Mouse (Mus musculus) macrophage (primary cell): Measurements from ENCODE around the gene Etnk1. TPM values are rescaled to one million over a fixed set of nuclear protein-coding genes. Genes with fewer than 3 reads are reported as not detected.

Experiments used
- H3K27ac ChIP-seq: fragments of 350-480 bp; formaldehyde crosslinking; 2 replicates; pipeline ENCODE4 v1.9.0; 2021
- H3K36me3 ChIP-seq: fragments of 350-480 bp; formaldehyde crosslinking; 2 replicates; pipeline ENCODE4 v1.9.0; 2021; ENCODE audit errors: inconsistent target
- H3K4me3 ChIP-seq: fragments of 350-480 bp; formaldehyde crosslinking; 2 replicates; pipeline ENCODE4 v1.9.0; 2021; ENCODE audit errors: inconsistent target
- H3K79me2 ChIP-seq: fragments of 350-480 bp; formaldehyde crosslinking; 2 replicates; pipeline ENCODE4 v1.9.0; 2021; ENCODE audit errors: inconsistent target
- WGBS: methylation state at CpG from one replicate; pipeline ENCODE4 v1.1.7; 2026; ENCODE audit warnings: inconsistent platforms; ENCODE audit not compliant: missing documents; 5-methylcytosine and 5-hydroxymethylcytosine counted together
- polyA plus RNA-seq: library from polyadenylated mRNA; stranded (reverse); fragments of 250-400 nt; gene quantifications from 3 replicates; pipeline ENCODE4 v1.2.4, GENCODE M21; 2018; ENCODE audit warnings: inconsistent platforms

Etnk1 gene
- polyA plus RNA-seq, 1 experiment from 2014 or later = 35.2 TPM

- Histone ChIP-seq H3K36me3 (no peaks in the 10 kb centered on the region), H3K4me3 (no peak overlapping the region), H3K27ac (no peak overlapping the region), H3K79me2 (no peaks in the 10 kb centered on the region)
- 96% methylated on average over 8 of the region's 8 CpGs for WGBS
Observed at GRCm38 (mm10) chr6:143157401-143157800, 9.6 kb upstream of the Etnk1 start.

GRCm38 (mm10) chr6:143160572-143161231 is 6.3 kb upstream of the Etnk1 start:
- H3K79me2 ChIP-seq = no peaks in the 10 kb centered on the region
- H3K4me3 ChIP-seq = no peak overlapping the region
- WGBS = 95% methylated on average over 5 of the region's 6 CpGs
- no peaks in the 10 kb centered on the region for H3K36me3 ChIP-seq
- no peak overlapping the region for H3K27ac ChIP-seq

DNA sequence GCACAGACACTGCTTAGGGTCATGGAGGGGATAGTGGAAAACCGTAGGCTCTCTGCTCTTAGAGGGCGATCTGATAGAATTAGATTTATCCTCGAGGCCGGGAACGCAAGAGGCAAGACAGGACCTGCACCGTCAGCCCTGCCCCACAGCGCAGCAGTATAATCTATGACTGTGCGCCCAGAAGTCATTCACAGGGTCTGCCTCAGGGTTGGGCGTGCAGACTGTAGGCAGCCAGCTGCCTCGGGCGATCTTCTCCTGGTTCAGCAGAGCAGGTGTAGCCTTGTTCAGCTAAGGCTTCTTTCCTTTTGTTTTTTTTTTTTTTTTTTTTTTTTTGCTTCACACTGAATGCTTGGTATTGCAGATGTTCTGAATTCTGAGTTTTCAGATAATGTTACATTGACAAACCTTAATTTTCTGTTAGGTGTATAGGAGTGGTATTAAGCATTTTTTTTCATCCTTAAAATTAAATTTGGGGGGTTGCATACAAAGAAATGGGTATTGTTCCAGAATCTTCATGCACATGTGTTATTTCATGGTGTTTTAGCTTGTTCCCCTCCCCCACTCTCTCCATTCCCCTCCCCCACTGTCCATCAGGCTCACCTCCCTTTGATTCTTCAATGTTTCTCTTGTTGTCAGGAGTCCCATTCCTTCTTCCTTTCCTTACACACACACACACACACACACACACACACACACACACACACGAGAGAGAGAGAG is 4.7 kb upstream of the Etnk1 start:
- 88% methylated on average over 11 of the region's 12 CpGs for WGBS
- no peak overlapping the region for H3K27ac ChIP-seq
- no peaks in the 10 kb centered on the region for H3K79me2 ChIP-seq
- H3K36me3 ChIP-seq = no peaks in the 10 kb centered on the region
- no peak overlapping the region for H3K4me3 ChIP-seq

DNA sequence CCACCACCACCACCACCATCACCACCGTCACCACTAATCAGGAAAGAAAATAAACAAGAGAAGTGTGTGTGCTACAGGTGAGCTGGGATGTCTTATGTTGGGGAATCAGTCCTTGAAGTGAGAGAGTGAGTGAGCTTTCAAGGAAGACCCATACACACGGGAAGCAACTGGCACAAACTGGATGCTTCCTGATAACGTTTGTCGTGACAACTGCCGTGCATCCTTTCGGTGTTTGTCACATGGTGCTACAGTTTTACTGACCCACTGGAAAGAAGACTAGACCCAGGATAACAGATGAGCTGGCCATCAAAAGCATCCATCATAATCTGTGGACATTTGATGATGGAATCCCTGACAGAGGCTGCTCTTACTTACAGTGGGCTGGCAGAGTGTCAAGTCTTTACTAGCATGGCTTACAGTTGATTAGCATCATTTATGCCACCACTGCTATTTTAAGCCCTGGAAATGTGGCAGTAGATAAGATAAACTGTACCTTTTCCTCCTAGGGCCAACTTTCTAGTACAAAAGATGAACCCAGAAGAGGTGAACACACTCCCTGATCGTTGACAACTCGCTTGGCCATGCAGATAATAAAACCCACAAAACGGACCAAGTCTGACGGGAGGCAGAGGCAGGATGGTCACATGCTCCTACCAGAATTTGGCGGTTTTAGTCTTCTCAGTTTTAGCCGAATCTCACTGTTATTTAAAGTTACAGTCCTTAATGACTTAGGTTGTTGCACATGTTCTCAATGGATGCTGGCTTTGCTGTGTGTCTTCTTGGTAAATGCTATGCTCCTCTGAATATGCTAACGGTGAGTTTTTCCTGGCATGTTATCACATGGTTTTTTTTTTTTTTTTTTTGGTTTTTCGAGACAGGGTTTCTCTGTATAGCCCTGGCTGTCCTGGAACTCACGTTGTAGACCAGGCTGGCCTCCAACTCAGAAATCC is 2.8 kb upstream of the Etnk1 start:
- Histone ChIP-seq H3K36me3 (no peaks in the 10 kb centered on the region; the same call in 1 of the 2 replicates), H3K4me3 (no peak overlapping the region), H3K27ac (no peak overlapping the region), H3K79me2 (peaks cover 18% of the 10 kb centered on the region)
- WGBS = 60% methylated on average over 12 of the region's 15 CpGs

DNA sequence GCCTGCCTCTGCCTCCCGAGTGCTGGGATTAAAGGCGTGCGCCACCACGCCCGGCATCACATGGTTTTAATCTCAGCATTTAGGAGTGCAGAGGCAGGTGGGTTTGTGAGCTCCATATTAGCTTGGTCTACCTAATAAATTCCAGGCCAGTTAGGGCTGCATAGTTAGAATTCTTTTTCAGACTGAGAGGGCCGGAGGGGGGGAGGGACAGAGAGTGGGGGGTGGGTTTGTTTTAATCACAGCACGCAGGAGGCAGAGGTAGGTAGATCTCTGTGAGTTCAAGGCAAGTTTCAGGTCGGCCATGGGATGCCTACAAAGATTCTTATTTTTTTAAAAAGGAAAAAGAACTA is 2.1 kb upstream of the Etnk1 start:
- no peaks in the 10 kb centered on the region; the same call in 1 of the 2 replicates for H3K36me3 ChIP-seq

GRCm38 (mm10) chr6:143165404-143166257 is 1.4 kb upstream of the Etnk1 start:
- Histone ChIP-seq H3K27ac (0 out of 2 replicates have a peak overlapping the region, but pooled peaks have one; percentile 60), H3K79me2 (peaks cover 32% of the 10 kb centered on the region), H3K36me3 (peaks cover under 1% of the 10 kb centered on the region; the same call in 1 of the 2 replicates), H3K4me3 (peak overlapping the region; percentile 40)
- WGBS = 54% methylated on average over 13 of the region's 15 CpGs

More for the DNA sequence above, 2.1 kb upstream of the Etnk1 start:
- H3K79me2 ChIP-seq = peaks cover 24% of the 10 kb centered on the region
- no peak overlapping the region for H3K4me3 ChIP-seq
- no peak overlapping the region for H3K27ac ChIP-seq
- 97% methylated on average over 8 of the region's 8 CpGs for WGBS

DNA sequence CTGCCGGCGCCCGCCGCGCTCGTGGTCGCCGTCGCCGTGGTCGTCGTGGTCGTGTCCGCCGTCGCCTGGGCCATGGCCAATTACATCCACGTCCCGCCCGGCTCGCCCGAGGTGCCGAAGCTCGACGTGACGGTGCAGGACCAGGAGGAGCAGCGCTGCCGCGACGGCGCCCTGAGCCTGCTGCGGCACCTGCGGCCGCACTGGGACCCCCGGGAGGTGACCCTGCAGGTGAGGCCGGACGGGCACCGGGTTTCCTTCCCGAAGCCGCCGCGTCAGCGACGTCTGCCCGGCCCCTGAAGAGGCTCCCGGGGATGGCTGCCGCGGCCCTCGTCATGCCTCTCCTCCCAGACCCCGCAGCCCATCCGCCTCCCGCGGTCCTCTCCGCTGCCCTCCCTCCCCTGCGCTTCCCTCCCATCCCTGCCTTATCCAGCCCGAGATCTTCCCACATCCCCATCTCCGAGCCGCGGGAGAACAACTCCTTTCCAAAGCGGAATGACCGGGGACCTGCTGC is 443 bp downstream of the Etnk1 start:
- Histone ChIP-seq H3K27ac (peak overlapping the region; percentile 59), H3K4me3 (peak overlapping the region; percentile 75), H3K79me2 (peaks cover 50% of the 10 kb centered on the region), H3K36me3 (peaks cover 9% of the 10 kb centered on the region; the same call in 1 of the 2 replicates)
- under 1% methylated on average over 60 of the region's 60 CpGs for WGBS

DNA sequence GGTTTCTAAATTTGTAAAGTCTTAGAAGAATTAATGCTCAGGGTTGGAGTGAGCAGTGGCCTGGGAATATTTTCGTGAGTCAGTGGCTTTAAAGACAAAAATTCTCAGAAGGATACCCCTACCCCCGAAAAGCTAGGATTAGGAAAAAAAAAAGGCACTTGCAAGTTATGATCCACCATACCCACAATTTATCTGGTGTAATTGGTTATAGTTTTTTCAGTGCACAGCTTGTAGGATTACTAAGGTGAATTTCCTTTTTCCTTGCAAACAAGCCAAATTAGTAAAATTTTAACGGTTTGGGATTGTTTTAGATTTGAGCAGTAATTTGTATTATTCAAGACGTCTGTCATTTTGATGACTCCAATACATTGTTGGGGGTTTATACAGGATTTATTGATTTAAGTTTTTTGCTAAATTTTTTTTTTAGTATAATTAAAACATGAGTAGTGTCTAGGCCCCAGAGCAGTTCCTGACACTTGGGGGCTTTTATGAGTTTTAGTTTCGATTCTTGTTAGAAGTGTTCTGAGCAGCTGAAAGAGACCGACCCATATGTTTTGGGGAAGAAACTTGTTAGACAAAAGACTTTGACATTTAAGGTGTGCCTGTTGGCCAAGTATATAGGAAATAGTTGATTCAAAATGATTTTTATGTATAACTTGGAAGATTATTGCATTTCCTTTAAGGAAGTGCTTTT is 1.1 kb downstream of the Etnk1 start:
- H3K79me2 ChIP-seq = peaks cover 56% of the 10 kb centered on the region
- peaks cover 10% of the 10 kb centered on the region; the same call in 1 of the 2 replicates for H3K36me3 ChIP-seq
- peak overlapping the region; percentile 59 for H3K27ac ChIP-seq
- WGBS = 2% methylated on average over 6 of the region's 6 CpGs
- H3K4me3 ChIP-seq = peak overlapping the region; percentile 75

GRCm38 (mm10) chr6:143169385-143169784 is 2.4 kb downstream of the Etnk1 start:
- WGBS = 92% methylated on average over 4 of the region's 4 CpGs
- Histone ChIP-seq H3K4me3 (peak overlapping the region; percentile 75; the same call in 1 of the 2 replicates), H3K27ac (no peak overlapping the region; the same call in 1 of the 2 replicates), H3K36me3 (peaks cover 16% of the 10 kb centered on the region; the same call in 1 of the 2 replicates), H3K79me2 (peaks cover 69% of the 10 kb centered on the region)

- no peak overlapping the region for H3K4me3 ChIP-seq
- no peak overlapping the region for H3K27ac ChIP-seq
Observed at GRCm38 (mm10) chr6:143170166-143170960, 3.3 kb downstream of the Etnk1 start.

GRCm38 (mm10) chr6:143171066-143171465 is 4.0 kb downstream of the Etnk1 start:
- 94% methylated on average over 8 of the region's 8 CpGs for WGBS
- Histone ChIP-seq H3K27ac (no peak overlapping the region), H3K4me3 (no peak overlapping the region), H3K79me2 (peaks cover 86% of the 10 kb centered on the region), H3K36me3 (peaks cover 16% of the 10 kb centered on the region; the same call in 1 of the 2 replicates)

More at GRCm38 (mm10) chr6:143170166-143170960, 3.3 kb downstream of the Etnk1 start:
- Histone ChIP-seq H3K36me3 (peaks cover 16% of the 10 kb centered on the region; the same call in 1 of the 2 replicates), H3K79me2 (peaks cover 79% of the 10 kb centered on the region)
- 57% methylated on average over 3 of the region's 4 CpGs for WGBS

GRCm38 (mm10) chr6:143171781-143172465 is 4.9 kb downstream of the Etnk1 start:
- Histone ChIP-seq H3K79me2 (peaks cover 94% of the 10 kb centered on the region), H3K4me3 (no peak overlapping the region), H3K27ac (no peak overlapping the region), H3K36me3 (peaks cover 18% of the 10 kb centered on the region; the same call in 1 of the 2 replicates)
- 72% methylated on average over 11 of the region's 11 CpGs for WGBS
